Mouse (Mus musculus) thymus, adult 18-20 months (tissue): ENCODE data around the gene Cfap74.
A peak's percentile ranks its signal among the peaks of the same experiment; 100 is the strongest.
"Not testable (repeated sequence)": the region's sequence is repeated elsewhere in the genome, so short reads cannot be mapped to it uniquely, and the experiment has no call there.

Experiments
- DNase-seq, 2 experiments: peaks; one replicate each; pipeline ENCODE4 v3.0.0; 2022; ENCODE audit warnings: mixed read lengths in 2 of 2

The Cfap74 gene

GRCm38 (mm10) chr4:155412124-155412523 is 3.1 kb downstream of the Cfap74 start:
- no peak for DNase-seq

DNA sequence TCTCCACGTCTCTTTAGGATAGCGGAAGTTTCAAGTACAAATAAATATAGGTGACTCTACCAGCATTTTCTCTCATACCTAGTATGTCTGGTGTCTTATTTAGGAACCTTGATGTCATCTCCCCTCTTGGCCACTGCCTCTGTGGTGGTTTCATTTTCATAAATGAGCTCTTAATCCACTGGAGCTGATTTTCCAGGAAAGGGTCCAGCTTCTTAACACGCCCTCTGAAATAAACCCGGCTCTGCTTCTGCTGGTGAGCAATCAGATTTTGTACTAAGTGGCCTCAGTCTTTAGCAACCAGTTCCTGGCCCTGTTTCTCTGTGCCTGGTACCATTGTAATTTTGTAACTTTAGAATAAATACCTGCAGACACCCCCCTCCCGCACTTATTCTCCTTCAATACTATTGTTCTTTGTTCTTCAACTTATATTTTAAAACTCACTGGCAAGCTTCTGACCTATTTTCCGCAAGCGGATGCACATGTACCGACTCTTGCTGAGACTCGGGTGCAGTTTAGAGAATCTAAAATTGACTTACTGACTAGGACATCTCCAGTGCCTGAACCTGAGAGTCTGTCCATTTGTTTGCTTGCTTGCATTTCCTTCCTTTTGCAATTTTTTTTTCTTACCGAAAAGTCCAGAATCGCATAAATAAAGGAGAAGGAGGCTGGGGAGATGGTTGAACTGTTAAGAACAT is 4.8 kb downstream of the Cfap74 start:
- peak in 1 of 2 experiments; percentile 19 for DNase-seq

- DNase-seq, result peak; percentile 11 to 53
Measured at GRCm38 (mm10) chr4:155414656-155415235, 5.8 kb downstream of the Cfap74 start.

DNA sequence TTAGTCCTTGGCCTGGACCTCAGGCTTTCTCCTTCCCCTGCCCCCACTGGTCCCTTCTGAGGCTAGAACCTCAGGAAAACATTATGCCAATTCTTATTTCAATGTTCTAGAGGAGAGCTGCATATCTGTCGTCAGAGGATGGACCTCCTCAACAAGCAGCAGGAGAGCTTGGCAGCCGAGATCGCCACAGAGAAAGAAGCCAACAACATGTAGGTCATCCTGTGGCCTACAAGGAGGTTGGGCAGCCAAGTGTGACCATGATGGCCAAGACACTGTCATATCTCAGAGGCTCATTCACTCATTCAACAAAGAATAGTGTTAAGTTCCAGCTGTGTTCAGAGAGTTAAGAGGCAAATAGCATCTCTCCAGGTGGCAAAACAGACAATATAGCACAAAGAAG is 11.1 kb downstream of the Cfap74 start:
- no peak for DNase-seq

- not testable (repeated sequence) for DNase-seq
Measured at GRCm38 (mm10) chr4:155421412-155422370, 12.7 kb downstream of the Cfap74 start.

- DNase-seq, result no peak
Measured at GRCm38 (mm10) chr4:155423988-155424387, 15.0 kb downstream of the Cfap74 start.

GRCm38 (mm10) chr4:155426272-155426671 is 17.3 kb downstream of the Cfap74 start:
- no peak for DNase-seq

GRCm38 (mm10) chr4:155428442-155428841 is 19.5 kb downstream of the Cfap74 start:
- DNase-seq, result no peak

GRCm38 (mm10) chr4:155429202-155429601 is 20.2 kb downstream of the Cfap74 start:
- no peak for DNase-seq

- no peak for DNase-seq
Measured at GRCm38 (mm10) chr4:155432358-155432757, 23.4 kb downstream of the Cfap74 start.

DNA sequence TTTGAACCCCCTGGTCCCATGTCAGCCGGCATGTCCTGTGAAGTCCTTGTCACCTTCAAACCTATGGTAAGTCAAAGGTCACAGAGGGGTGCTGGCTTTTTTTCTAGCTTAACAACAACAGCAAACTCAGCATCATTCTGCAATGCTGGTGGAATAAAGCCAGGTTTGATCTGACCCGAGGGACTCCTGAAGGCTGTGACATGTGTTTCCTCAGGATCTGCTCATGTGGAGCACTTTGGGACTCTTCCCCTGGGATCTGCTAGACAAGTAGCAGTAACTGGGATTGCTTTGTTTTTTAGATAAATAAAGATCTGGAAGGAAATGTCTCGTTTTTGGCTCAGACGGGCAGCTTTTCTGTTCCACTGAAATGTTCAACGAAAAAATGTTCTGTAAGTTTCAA is 25.0 kb downstream of the Cfap74 start:
- no peak for DNase-seq

GRCm38 (mm10) chr4:155442808-155443207 is 33.8 kb downstream of the Cfap74 start:
- DNase-seq, result no peak

GRCm38 (mm10) chr4:155451597-155451996 is 42.6 kb downstream of the Cfap74 start:
- DNase-seq, result no peak

- DNase-seq, result no peak
Measured at GRCm38 (mm10) chr4:155458575-155458974, 49.6 kb downstream of the Cfap74 start.

- no peak for DNase-seq
Measured at GRCm38 (mm10) chr4:155463050-155463449, 54.1 kb downstream of the Cfap74 start.

GRCm38 (mm10) chr4:155463611-155464010 is 54.6 kb downstream of the Cfap74 start:
- DNase-seq, result no peak

DNA sequence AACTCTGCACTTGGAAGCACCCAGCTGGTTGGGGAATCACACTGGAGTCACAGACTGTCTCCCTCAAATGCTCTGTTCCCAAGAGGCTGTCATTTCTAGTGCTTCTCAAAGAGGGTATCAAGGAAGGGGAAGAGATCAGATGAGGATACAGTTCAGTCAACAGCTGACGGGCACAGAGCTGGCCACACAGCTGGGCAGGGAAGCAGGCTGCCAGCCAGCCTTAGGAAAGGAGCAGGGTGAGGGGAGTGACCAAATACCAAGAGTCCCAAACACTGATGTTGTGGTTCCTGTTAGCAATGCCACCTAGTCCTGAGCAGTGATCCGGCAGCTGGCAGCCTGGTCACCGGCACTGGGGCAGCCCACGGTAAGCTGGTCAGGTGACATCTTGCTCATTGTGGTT is 55.1 kb downstream of the Cfap74 start:
- DNase-seq, result no peak

DNA sequence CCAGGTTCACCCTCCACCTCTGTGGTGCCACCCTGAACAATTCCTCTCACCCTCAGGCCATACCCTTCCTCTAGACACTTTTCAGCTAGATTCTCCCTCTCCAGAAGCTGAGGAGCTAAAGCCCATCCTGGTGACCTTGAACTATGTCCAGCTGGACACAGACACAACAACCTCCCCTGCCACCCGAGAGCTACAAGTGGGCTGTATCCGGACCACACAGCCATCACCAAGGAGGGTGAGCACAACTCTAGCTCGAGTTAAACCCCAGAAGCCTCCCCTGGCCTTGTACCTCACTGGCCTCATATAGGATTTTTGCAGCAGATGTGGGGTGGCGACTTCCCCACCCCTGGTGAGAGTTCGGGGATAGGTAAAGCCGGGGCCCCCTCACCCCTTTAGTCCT is 56.6 kb downstream of the Cfap74 start:
- DNase-seq, result no peak

GRCm38 (mm10) chr4:155466080-155466479 is 57.1 kb downstream of the Cfap74 start:
- DNase-seq, result no peak

GRCm38 (mm10) chr4:155467237-155468010 is 58.4 kb downstream of the Cfap74 start:
- no peak for DNase-seq

DNA sequence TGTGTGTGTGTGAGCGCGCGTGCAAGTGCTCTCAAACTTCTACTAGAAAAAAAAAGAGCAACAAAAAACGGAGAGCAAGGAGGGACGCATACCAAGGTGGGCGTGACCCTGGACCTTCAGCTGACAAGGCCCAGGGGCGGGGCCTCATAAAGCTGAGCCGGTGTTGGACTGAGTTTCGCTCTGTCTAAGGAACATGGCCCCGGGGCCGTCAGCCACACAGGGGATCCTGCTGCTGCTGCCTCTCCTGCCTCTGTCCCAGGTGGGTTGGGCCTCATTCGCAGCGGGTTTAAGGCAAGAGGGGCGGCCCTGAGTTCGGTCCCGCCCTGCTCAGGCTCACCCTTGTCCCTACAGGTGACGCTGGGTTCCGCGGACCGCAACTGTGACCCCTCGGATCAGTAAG is 60.0 kb downstream of the Cfap74 start, which contains the start of gene Tmem52:
Tmem52 (plus strand) TSS at position 163 of the 400 bp plus-strand sequence.
- no peak for DNase-seq

DNA sequence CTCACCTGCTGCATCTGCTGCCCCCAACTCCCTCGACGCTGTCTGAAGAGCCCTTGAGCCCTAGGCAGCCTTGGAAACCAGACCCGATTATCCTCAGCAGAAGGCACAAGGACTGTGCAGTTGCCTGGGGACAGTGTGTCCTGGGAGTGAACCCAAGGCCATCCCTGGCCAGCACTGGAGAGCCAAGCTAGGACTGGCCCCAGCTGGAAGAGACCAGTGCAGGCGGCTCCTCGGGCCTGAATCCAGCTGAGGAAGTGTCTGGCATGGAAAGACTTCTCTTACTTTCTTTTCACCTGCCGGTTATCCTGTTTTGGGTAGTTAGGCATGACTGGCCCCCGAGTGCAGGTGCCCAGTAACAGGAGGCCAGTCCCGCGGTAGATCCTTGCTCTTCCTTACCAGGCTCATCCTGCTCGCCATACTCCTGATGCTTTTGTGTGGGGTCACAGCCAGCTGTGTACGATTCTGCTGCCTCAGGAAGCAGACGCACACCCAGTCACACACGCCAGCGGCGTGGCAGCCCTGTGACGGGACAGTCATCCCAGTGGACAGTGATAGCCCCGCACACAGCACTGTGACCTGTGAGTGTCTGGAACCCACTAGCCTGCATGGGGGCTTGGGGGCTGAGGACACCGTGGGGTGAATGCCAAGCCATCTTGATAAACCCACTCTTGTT is 60.7 kb downstream of the Cfap74 start:
- no peak for DNase-seq
